Mouse (Mus musculus) kidney, postnatal 0 days (tissue): ENCODE measurements at regions not wholly inside any gene's neighbourhood (a gene's known extent, or its start where the extent isn't known, plus 50 kb on each side); places are given as distances from the start of the nearest gene placed in this dataset.

Source experiments
- ATAC-seq: fragments of 200-750 bp; cut with Nextera tagmentation; replicated peaks from 2 replicates; pipeline ENCODE4 v1.8.0; 2017; ENCODE audit warnings: low read depth, moderate number of reproducible peaks, moderate TSS enrichment, moderate library complexity; ENCODE audit not compliant: low FRiP score
- DNase-seq: peaks from one replicate; pipeline ENCODE4 v3.0.0-alpha.2; 2016; ENCODE audit warnings: low spot score
- H3K27ac ChIP-seq: fragments of 300-500 bp; sonication (generic); 2 replicates; pipeline ENCODE4 v1.5.1; 2014; ENCODE audit warnings: mild to moderate bottlenecking
- H3K27me3 ChIP-seq: fragments of 300-500 bp; sonication (generic); 2 replicates; pipeline ENCODE4 v1.6.1; 2014; ENCODE audit warnings: low read length, mixed read lengths; ENCODE audit not compliant: insufficient read depth
- H3K36me3 ChIP-seq: fragments of 300-500 bp; sonication (generic); 2 replicates; pipeline ENCODE4 v1.6.1; 2014; ENCODE audit warnings: low read length, mixed read lengths; ENCODE audit not compliant: insufficient read depth
- H3K4me1 ChIP-seq: fragments of 300-500 bp; sonication (generic); replicated peaks from 2 replicates; pipeline ENCODE4 v1.6.1; 2014; ENCODE audit warnings: antibody characterized with exemption, low read length, mixed read lengths; ENCODE audit not compliant: insufficient read depth
- H3K4me2 ChIP-seq: fragments of 300-500 bp; sonication (generic); 2 replicates; pipeline ENCODE4 v1.6.1; 2014; ENCODE audit warnings: mild to moderate bottlenecking, low read length, moderate library complexity, mixed read lengths
- H3K4me3 ChIP-seq: fragments of 300-500 bp; sonication (generic); replicated peaks from 2 replicates; pipeline ENCODE4 v1.5.1; 2014; ENCODE audit warnings: low read depth, low read length
- H3K9ac ChIP-seq: fragments of 300-500 bp; sonication (generic); 2 replicates; pipeline ENCODE4 v1.6.1; 2014; ENCODE audit warnings: low read depth, low read length
- H3K9me3 ChIP-seq: fragments of 300-500 bp; sonication (generic); replicated peaks from 2 replicates; pipeline ENCODE4 v1.6.1; 2016; ENCODE audit warnings: low read length, inconsistent platforms, mixed read lengths
- CTCF ChIP-seq: IDR thresholded peaks from 2 replicates; pipeline ENCODE4 v1.5.1; 2016; ENCODE audit warnings: antibody characterized with exemption, low read depth, mild to moderate bottlenecking, moderate library complexity
- WGBS: fragments of 180-500 bp; shearing (Covaris S2); extraction: QIAGEN DNeasy Blood & Tissue Kit; methylation state at CpG from one replicate; pipeline ENCODE4 v1.1.7; 2014; 5-methylcytosine and 5-hydroxymethylcytosine counted together

- Histone ChIP-seq H3K4me2 (no peak overlapping the region), H3K27ac (no peak overlapping the region), H3K36me3 (no peaks in the 10 kb centered on the region), H3K4me1 (no peaks in the 10 kb centered on the region), H3K9ac (no peak overlapping the region), H3K27me3 (no peaks in the 10 kb centered on the region), H3K4me3 (no peak overlapping the region), H3K9me3 (no peaks in the 10 kb centered on the region)
- ATAC-seq, result no peak
- DNase-seq, result no peak
- WGBS, result 73% methylated on average over 3 of the region's 3 CpGs
- no peak for TF ChIP-seq CTCF
Observed at GRCm38 (mm10) chr1:190067181-190067580, 103.3 kb downstream of the Prox1 start.

GRCm38 (mm10) chr1:190066426-190066825 is 104.1 kb downstream of the Prox1 start:
- DNase-seq (no peak), ATAC-seq (no peak)
- H3K4me3 ChIP-seq, result no peak overlapping the region
- H3K36me3 ChIP-seq, result no peaks in the 10 kb centered on the region
- TF ChIP-seq CTCF, result no peak
- no peak overlapping the region for H3K9ac ChIP-seq
- H3K9me3 ChIP-seq, result no peaks in the 10 kb centered on the region
- 59% methylated on average over 9 of the region's 9 CpGs for WGBS
- no peak overlapping the region for H3K27ac ChIP-seq
- H3K4me2 ChIP-seq, result no peak overlapping the region
- no peaks in the 10 kb centered on the region; the same call in 1 of the 2 replicates for H3K4me1 ChIP-seq
- H3K27me3 ChIP-seq, result no peaks in the 10 kb centered on the region

- H3K36me3 ChIP-seq, result no peaks in the 10 kb centered on the region
- WGBS, result 36% methylated on average over 9 of the region's 9 CpGs
- no peak overlapping the region for H3K9ac ChIP-seq
- TF ChIP-seq CTCF, result no peak
- no peak overlapping the region for H3K27ac ChIP-seq
- DNase-seq (no peak), ATAC-seq (no peak)
- H3K27me3 ChIP-seq, result no peaks in the 10 kb centered on the region
- H3K4me1 ChIP-seq, result no peaks in the 10 kb centered on the region; the same call in 1 of the 2 replicates
- no peaks in the 10 kb centered on the region for H3K9me3 ChIP-seq
- no peak overlapping the region for H3K4me2 ChIP-seq
- H3K4me3 ChIP-seq, result no peak overlapping the region
Observed at GRCm38 (mm10) chr1:190061560-190062295, 108.8 kb downstream of the Prox1 start.

GRCm38 (mm10) chr1:190059025-190059424 is 111.5 kb downstream of the Prox1 start:
- ATAC-seq (no peak), DNase-seq (no peak)
- no peaks in the 10 kb centered on the region for H3K27me3 ChIP-seq
- H3K4me3 ChIP-seq, result no peak overlapping the region
- no peak overlapping the region for H3K27ac ChIP-seq
- H3K4me1 ChIP-seq, result no peaks in the 10 kb centered on the region; the same call in 1 of the 2 replicates
- 51% methylated on average over 3 of the region's 3 CpGs for WGBS
- H3K9me3 ChIP-seq, result no peaks in the 10 kb centered on the region
- H3K4me2 ChIP-seq, result no peak overlapping the region
- no peak for TF ChIP-seq CTCF
- no peak overlapping the region for H3K9ac ChIP-seq
- H3K36me3 ChIP-seq, result no peaks in the 10 kb centered on the region

GRCm38 (mm10) chr1:190056931-190057330 is 113.6 kb downstream of the Prox1 start:
- ATAC-seq (no peak), DNase-seq (no peak)
- no peak overlapping the region for H3K27ac ChIP-seq
- H3K4me2 ChIP-seq, result no peak overlapping the region
- WGBS, result 86% methylated on average over 2 of the region's 2 CpGs
- no peaks in the 10 kb centered on the region; the same call in 1 of the 2 replicates for H3K4me1 ChIP-seq
- no peak overlapping the region for H3K4me3 ChIP-seq
- no peaks in the 10 kb centered on the region for H3K27me3 ChIP-seq
- H3K9ac ChIP-seq, result no peak overlapping the region
- H3K36me3 ChIP-seq, result no peaks in the 10 kb centered on the region
- TF ChIP-seq CTCF, result no peak
- H3K9me3 ChIP-seq, result no peaks in the 10 kb centered on the region

- TF ChIP-seq CTCF, result no peak
- H3K4me3 ChIP-seq, result no peak overlapping the region
- H3K4me2 ChIP-seq, result no peak overlapping the region
- H3K27ac ChIP-seq, result no peak overlapping the region
- DNase-seq (no peak), ATAC-seq (no peak)
- no peaks in the 10 kb centered on the region for H3K27me3 ChIP-seq
- no peaks in the 10 kb centered on the region for H3K36me3 ChIP-seq
- peaks cover 4% of the 10 kb centered on the region; the same call in 1 of the 2 replicates for H3K9me3 ChIP-seq
- H3K9ac ChIP-seq, result no peak overlapping the region
- no peaks in the 10 kb centered on the region for H3K4me1 ChIP-seq
- WGBS, result 91% methylated on average over 2 of the region's 2 CpGs
Observed at GRCm38 (mm10) chr1:190051903-190052302, 118.6 kb downstream of the Prox1 start.
